Mouse (Mus musculus): ENCODE measurements around the gene Got2.

- TF ChIP-seq EP300 (IDR thresholded peaks at IDR 0.05): no peak
- TF ChIP-seq CTCF (IDR thresholded peaks at IDR 0.05): no peak
Observed at GRCm38 (mm10) chr8:95887578-95888284, 616 bp downstream of the Got2 start.

Measured in lung, postnatal 0 days (tissue).